Mouse (Mus musculus): ENCODE measurements around the gene Zc3hc1. TPM values are rescaled to one million over a fixed set of nuclear protein-coding genes. Genes with fewer than 3 reads are reported as not detected.
"Not testable (repeated sequence)": the region's sequence is repeated elsewhere in the genome, so short reads cannot be mapped to it uniquely, and the experiment has no call there.

Zc3hc1 gene
- 10 to 100 TPM; 24.7 to 29.3 TPM for total RNA-seq (2021)
- long read RNA-seq, experiment 1, transcript Zc3hc1-201 (10 exons, 1,824 nt) = major isoform, 61 of 65 reads
- long read RNA-seq, experiment 1, partial matches to known transcripts = 0 of 65 reads
- long read RNA-seq, experiment 1, other reads (novel, unspliced or antisense) = 4 of 65 reads
- long read RNA-seq, experiment 2, transcript Zc3hc1-201 (10 exons, 1,824 nt) = major isoform, 68 of 76 reads
- long read RNA-seq, experiment 2, partial matches to known transcripts = 1 of 76 reads
- long read RNA-seq, experiment 2, other reads (novel, unspliced or antisense) = 7 of 76 reads

DNA sequence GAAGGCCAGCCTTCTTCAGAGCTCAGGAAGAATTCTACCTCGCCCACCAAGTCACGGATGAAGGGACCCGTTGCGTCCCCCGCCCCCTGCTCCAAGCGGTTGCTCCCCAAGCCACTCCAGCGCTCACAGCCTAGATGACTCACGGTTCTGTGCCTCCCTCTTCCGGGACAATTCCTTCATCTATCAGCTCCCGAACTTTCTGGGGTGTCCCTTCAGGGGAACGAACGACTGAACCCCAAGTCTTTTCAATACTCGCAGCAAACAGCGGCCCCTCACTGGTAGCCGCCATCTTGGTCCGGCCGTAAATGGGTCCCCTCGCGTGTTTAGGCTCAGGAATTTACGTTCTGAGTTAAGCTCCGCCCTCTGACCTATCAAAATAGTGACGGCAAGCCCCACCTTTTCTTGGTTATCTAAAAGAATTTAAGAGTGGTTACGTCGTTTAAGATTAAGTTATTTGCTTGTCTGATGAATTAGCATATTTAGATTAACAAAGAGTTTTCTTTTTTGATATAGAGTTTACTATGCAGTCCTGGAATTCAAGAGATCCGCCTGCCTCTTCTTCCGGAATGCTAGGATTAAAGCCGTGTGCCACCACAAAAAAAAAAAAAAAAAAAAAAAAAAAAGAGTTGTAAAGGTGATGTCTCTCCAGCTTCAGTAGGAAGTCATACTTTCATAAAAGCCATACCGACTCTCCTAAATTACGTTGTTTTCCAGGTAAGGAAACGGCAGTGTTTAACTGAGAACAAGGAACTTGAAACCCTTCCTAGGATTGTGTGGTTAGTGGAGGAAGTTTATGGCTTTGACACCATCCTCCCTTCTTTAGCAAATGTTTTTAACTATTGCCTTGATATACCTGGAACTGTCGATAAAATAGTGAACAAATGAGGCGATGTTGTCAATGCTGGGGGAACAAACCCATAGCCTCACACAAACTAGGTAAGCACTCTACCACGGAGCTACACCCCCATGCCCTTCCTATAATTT lies at the start of gene Zc3hc1:
Zc3hc1 (minus strand) TSS at position 315 of the 984 bp plus-strand sequence.
- DNase-seq (ENCODE audit: low spot score in 2 of 2) = peak; percentile 75 to 77

- no peak for DNase-seq (ENCODE audit: low spot score in 2 of 2)
Observed at GRCm38 (mm10) chr6:30439576-30439975, 48.7 kb upstream of the Zc3hc1 start.

GRCm38 (mm10) chr6:30437054-30437453 lies 46.2 kb upstream of the Zc3hc1 start:
- DNase-seq (ENCODE audit: low spot score in 2 of 2) = no peak

GRCm38 (mm10) chr6:30436476-30436875 lies 45.6 kb upstream of the Zc3hc1 start:
- DNase-seq (ENCODE audit: low spot score in 2 of 2) = no peak

- DNase-seq (ENCODE audit: low spot score in 2 of 2) = no peak
Observed at GRCm38 (mm10) chr6:30432461-30433192, 41.8 kb upstream of the Zc3hc1 start.

DNA sequence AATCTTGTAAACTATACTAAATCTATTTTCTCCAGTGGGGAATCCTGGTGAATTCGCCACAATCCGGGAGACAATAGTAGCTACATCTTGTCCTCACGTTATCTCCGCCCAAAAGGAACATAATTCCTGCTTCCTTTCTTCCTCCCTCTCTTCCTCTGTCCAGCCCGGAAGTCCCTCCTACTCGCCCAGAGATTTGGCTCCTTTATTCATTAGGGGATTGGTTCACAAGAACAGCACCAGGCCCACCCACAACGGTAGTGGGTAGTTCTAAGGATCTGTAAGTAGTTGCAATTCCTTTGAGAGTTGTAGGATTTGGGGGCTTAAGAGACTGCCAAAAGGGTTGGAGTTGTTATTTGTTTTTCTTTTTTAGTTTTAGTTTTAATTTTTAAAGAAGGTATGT lies 26.0 kb upstream of the Zc3hc1 start:
- no peak for DNase-seq (ENCODE audit: low spot score in 2 of 2)

DNA sequence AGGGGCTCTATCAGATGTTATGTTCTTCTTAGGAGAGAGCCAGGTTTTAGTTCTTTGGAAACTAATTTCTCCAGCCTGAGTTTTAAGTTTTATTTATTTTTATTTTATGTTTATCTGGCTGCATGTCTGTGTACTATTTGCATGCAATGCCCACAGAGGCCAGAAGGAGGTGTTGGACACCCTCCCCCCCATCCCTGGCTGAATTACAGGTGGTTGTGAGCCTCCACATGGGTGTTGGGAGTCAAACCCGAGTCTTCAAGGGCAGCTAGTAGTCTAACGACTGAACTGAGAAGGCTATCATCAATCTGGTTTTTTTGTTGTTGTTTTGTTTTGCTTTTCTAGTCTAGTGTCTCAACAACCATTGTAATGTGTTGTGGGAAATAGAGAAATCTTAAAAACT lies 25.3 kb upstream of the Zc3hc1 start:
- no peak for DNase-seq (ENCODE audit: low spot score in 2 of 2)

DNA sequence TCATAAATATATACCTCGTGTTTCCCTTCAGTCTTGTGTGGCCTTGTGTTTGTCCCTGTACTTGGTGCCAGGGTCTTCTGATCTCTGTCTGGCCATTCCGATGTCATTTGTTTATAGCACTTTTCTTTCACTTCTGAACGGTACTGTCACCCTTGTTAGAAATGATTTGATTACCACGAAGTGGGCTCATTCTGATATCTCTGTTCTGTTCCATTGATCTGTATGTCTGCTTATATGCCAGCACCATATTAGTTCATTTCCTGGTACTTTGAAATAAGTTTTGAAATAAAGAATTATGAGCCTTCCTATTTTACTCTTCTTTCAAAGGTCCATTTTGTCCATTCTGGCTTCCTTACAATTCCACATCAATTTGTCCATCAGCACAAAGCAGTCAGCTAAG lies 20.5 kb upstream of the Zc3hc1 start:
- DNase-seq (ENCODE audit: low spot score in 2 of 2) = no peak

- DNase-seq (ENCODE audit: low spot score in 2 of 2) = no peak
Observed at GRCm38 (mm10) chr6:30409399-30410093, 18.7 kb upstream of the Zc3hc1 start.

DNA sequence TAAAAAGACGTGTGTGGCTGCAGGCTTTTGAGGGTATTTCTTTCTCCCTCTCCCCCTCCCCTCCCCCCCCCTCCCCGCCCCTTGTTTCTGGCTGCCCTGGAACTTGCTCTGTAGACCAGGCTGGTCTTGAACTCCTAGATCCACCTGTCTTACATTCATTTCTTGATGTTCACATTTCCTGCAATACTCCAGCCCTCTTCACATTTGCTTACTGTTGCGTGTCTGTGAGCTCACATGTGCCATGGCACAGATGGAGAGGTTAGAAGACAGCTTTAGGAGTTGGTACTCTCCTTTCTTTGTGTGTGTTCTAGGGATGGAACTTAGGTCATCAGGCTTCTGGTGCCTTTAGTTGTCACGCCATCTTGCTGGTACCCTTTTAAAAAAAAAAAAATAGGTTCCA lies 17.4 kb upstream of the Zc3hc1 start:
- DNase-seq (ENCODE audit: low spot score in 2 of 2) = no peak

DNA sequence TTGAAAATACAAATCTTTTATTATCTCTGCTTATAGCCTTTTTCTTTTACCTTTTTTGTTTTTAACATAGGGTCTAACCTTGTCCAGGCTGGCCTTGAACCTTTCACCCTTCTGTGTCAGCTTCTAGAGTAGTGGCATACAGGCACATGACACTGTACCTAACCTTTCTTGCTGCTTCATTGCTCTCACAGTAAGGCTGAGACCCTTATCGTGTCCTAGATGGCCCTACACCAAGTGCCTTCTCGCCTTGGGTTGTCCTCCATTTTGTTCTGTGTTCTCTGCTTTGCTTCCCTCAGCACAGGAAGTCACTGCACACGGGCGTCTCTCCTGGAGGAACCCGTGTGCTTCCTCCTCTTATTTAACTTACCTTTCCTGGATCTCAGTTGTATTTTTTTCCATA lies 13.8 kb upstream of the Zc3hc1 start:
- no peak for DNase-seq (ENCODE audit: low spot score in 2 of 2)

- peak; percentile 65 to 67 for DNase-seq (ENCODE audit: low spot score in 2 of 2)
Observed at GRCm38 (mm10) chr6:30403465-30403864, 12.6 kb upstream of the Zc3hc1 start.

GRCm38 (mm10) chr6:30402091-30402491 lies 11.3 kb upstream of the Zc3hc1 start:
- DNase-seq (ENCODE audit: low spot score in 2 of 2) = peak in 1 of 2 experiments; percentile 17

DNA sequence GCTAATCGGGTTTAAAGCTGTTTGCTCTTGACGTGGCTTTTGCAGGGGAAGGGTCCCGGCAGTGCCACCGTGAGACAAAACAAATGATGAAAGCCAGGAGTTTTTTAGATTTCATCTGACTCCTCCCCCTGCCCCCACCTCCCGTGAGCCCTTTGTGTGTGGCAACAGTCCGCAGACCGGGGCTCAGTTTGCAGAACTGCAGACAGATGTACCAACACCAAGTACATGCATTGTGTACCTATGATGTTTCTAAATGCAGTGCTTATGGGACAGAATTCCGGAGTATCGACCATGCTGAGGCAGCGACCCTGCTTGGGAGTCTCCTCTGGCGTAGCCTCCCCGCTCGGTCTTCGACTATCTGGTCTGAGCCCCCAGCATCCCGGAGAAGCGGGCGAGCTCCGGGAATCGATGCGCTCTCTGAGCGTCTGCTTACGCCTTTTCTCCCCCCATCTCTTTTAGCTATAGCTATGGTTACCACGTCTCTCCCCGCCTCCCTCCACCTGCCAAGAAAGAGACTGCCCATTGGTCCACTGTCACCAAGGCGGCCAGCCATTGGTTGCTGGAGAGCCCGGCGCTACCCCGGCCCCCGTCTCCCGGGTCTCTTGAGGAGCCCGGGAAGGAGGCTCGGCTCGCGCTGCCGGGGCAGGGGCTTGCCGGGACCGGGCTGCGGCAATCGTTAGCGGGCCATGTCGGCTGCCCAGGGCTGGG lies 10.6 kb upstream of the Zc3hc1 start, which contains the start of gene Klhdc10:
Klhdc10 (plus strand) TSS at position 561 of the 708 bp plus-strand sequence.
- DNase-seq (ENCODE audit: low spot score in 2 of 2) = peak; percentile 100

DNA sequence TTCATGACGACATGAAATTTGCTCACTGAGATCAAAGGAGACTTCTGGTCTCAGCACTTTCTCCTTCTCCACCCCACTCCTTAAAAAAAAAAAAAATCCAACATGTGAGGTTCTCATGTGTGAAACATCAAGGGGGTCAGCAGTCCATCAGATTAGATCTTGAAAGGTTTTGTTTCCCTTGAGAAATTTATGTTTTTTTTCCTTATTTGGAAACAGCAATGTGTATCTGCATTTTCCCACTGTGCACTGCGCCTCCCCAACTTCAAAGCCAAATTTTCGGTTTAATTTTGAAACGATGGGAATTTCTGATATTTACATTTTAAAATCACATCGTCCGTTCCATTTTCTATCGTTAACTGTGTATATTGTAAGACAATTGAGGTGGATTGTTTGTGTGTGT lies 9.9 kb upstream of the Zc3hc1 start:
- no peak for DNase-seq (ENCODE audit: low spot score in 2 of 2)

DNA sequence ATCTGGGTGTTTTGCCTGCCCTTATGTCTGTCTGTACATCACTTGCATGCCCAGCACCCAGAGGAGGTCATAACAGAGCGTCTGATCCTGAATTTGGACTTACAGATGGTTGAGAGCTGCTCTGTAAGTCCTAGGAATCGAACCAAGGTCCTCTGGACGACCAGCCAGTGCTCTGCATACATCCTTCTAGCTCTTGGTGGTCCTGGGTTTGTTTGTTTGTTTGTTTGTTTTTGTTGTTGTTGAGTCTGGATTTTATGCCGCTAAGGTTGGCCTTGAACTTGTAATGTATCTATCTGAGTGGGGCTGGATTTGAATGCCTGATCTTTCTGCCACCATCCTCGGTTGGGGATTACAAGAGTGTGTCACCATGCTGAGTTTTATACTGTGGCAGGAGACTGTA lies 9.3 kb upstream of the Zc3hc1 start:
- no peak for DNase-seq (ENCODE audit: low spot score in 2 of 2)

DNA sequence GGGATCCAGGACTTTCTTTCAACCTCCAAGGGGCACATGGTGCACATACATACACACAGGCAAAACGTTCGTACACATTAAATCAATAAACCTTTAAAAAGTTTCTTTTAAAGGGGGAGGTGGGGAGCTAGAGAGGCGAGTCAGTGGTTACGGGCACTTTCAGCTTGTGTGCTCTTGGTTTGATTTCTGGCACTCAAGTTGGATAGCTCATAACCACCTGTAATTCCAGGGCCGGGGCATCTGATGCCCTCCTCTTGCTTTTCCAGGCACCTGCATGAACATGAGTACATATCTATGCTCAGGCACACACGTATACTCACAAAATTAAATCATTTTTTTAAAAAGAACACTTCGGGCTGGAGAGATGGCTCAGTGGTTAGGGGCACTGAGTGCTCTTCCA lies 1.2 kb upstream of the Zc3hc1 start:
- no peak for DNase-seq (ENCODE audit: low spot score in 2 of 2)

- DNase-seq (ENCODE audit: low spot score in 2 of 2) = not testable (repeated sequence)
Observed at GRCm38 (mm10) chr6:30390271-30390670, 557 bp downstream of the Zc3hc1 start.

DNA sequence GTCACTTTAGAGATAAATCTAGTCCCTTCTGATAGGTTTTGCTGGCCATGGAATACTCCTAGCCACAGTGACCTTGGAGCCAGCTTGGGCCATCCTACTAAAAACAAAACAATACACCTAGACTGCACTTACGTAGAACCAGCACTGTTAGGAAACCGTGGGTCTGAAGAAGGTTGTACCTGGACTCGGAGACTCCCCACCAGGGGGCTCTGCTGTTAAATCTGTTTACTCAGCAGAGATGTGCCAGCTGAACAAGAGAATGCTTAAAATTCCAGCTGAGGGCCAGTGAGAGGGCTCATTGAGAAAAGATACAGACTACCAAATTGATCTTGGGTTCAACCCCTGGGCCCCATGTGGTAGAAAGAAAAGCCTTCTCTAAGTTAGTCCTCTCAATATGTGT lies 9.7 kb downstream of the Zc3hc1 start:
- no peak for DNase-seq (ENCODE audit: low spot score in 2 of 2)

- no peak for DNase-seq (ENCODE audit: low spot score in 2 of 2)
Observed at GRCm38 (mm10) chr6:30375791-30376190, 15.0 kb downstream of the Zc3hc1 start.

All from left cerebral cortex, adult 18-20 months (tissue).